Mouse (Mus musculus) heart, postnatal 0 days (tissue): ENCODE data around the gene Asf1b. TPM values are rescaled to one million over a fixed set of nuclear protein-coding genes. Genes with fewer than 3 reads are reported as not detected.

Experiments
- ATAC-seq: fragments of 200-750 bp; cut with Nextera tagmentation; 2 replicates; pipeline ENCODE4 v1.8.0; 2017; ENCODE audit warnings: low read depth, moderate number of reproducible peaks, moderate library complexity; ENCODE audit not compliant: insufficient read depth
- DNase-seq: peaks from one replicate; pipeline ENCODE4 v3.0.0-alpha.2; 2016; ENCODE audit warnings: low spot score
- H3K27ac ChIP-seq: fragments of 300-500 bp; sonication (generic); 2 replicates; pipeline ENCODE4 v1.5.1; 2014; ENCODE audit warnings: low read depth, mild to moderate bottlenecking
- H3K27me3 ChIP-seq: fragments of 300-500 bp; sonication (generic); 2 replicates; pipeline ENCODE4 v1.6.1; 2014; ENCODE audit warnings: low read length, mixed read lengths; ENCODE audit not compliant: control insufficient read depth, insufficient read depth
- H3K36me3 ChIP-seq: fragments of 300-500 bp; sonication (generic); replicated peaks from 2 replicates; pipeline ENCODE4 v1.6.1; 2014; ENCODE audit warnings: low read length, mixed read lengths; ENCODE audit not compliant: control insufficient read depth, insufficient read depth
- H3K4me1 ChIP-seq: fragments of 300-500 bp; sonication (generic); 2 replicates; pipeline ENCODE4 v1.6.1; 2014; ENCODE audit warnings: antibody characterized with exemption; ENCODE audit not compliant: control insufficient read depth, insufficient read depth
- H3K4me2 ChIP-seq: fragments of 300-500 bp; sonication (generic); 2 replicates; pipeline ENCODE4 v1.6.1; 2014; ENCODE audit warnings: low read depth, mild to moderate bottlenecking, low read length, moderate library complexity
- H3K4me3 ChIP-seq: fragments of 300-500 bp; sonication (generic); 2 replicates; pipeline ENCODE4 v1.5.1; 2014; ENCODE audit warnings: low read depth, low read length
- H3K9ac ChIP-seq: fragments of 300-500 bp; sonication (generic); replicated peaks from 2 replicates; pipeline ENCODE4 v1.6.1; 2014; ENCODE audit warnings: low read depth, low read length, mixed read lengths
- H3K9me3 ChIP-seq: fragments of 300-500 bp; sonication (generic); replicated peaks from 2 replicates; pipeline ENCODE4 v1.6.1; 2016; ENCODE audit warnings: low read length; ENCODE audit not compliant: control insufficient read depth
- CTCF ChIP-seq: IDR thresholded peaks from 2 replicates; pipeline ENCODE4 v1.5.1; 2016; ENCODE audit warnings: antibody characterized with exemption, control low read depth, low read depth
- EP300 ChIP-seq: IDR thresholded peaks from 2 replicates; pipeline ENCODE4 v1.6.1; 2016; ENCODE audit warnings: antibody characterized with exemption, low read depth
- WGBS: fragments of 180-500 bp; shearing (Covaris S2); extraction: QIAGEN DNeasy Blood & Tissue Kit; methylation state at CpG from one replicate; pipeline ENCODE4 v1.1.7; 2014; 5-methylcytosine and 5-hydroxymethylcytosine counted together
- microRNA counts: library from miRNA; unstranded; fragments of <30 nt; microRNA quantifications from one replicate; lab custom pipeline; 2015
- microRNA-seq: library from miRNA; unstranded; fragments of <30 nt; microRNA quantifications from one replicate; pipeline ENCODE4, GENCODE M21; 2016
- polyA plus RNA-seq: library from polyadenylated mRNA; unstranded; fragments of >200 nt; fragmentation: Nextera tagmentation; extraction: Ambion mirVana; gene quantifications from 2 replicates; pipeline ENCODE4 v1.2.1, GENCODE M21; 2015
- total RNA-seq: library from RNA; depleted of rRNA; stranded (reverse); fragments of >200 nt; gene quantifications from 2 replicates; pipeline ENCODE4 v1.2.3, GENCODE M21; 2014; ENCODE audit warnings: low replicate concordance; rRNA removed

Gene Asf1b
- total and polyA plus RNA-seq, 2 experiments from 2014 or later, result 19.2 to 109 TPM

DNA sequence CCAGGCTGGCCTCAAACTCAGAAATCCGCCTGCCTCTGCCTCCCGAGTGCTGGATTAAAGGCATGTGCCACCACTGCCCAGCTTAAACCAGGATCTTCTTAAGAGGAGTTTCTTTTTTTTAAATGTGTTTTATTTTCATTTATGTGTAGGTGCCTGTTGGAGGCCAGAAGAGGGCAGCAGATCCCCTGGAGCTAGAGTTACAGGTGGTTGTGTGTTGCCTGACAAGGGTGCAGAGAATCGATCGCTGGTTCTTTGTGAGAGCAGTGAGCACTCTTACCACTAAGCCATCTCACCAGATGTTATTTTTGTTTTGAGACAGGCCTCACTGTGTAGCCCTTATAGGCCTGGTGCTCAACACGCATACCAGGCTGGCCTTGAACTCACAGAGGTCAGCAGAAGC lies 60.5 kb downstream of the Asf1b start:
- Histone ChIP-seq H3K36me3 (no peaks in the 10 kb centered on the region), H3K4me1 (peaks cover 11% of the 10 kb centered on the region), H3K9ac (no peak overlapping the region), H3K4me2 (no peak overlapping the region), H3K4me3 (no peak overlapping the region), H3K9me3 (no peaks in the 10 kb centered on the region), H3K27me3 (peaks cover 28% of the 10 kb centered on the region), H3K27ac (no peak overlapping the region)
- ATAC-seq, result no peak
- 91% methylated on average over 5 of the region's 5 CpGs for WGBS
- TF ChIP-seq EP300, result no peak
- TF ChIP-seq CTCF, result no peak
- no peak for DNase-seq

- H3K27ac ChIP-seq, result no peak overlapping the region
- WGBS, result 79% methylated on average over 9 of the region's 9 CpGs
- no peak overlapping the region for H3K4me2 ChIP-seq
- TF ChIP-seq EP300, result no peak
- TF ChIP-seq CTCF, result no peak
- DNase-seq (no peak), ATAC-seq (no peak)
- H3K9me3 ChIP-seq, result no peaks in the 10 kb centered on the region
- H3K4me3 ChIP-seq, result no peak overlapping the region
- H3K9ac ChIP-seq, result no peak overlapping the region
- H3K27me3 ChIP-seq, result 0 out of 2 replicates have a peak, but pooled peaks cover 5% of the 10 kb centered on the region
- H3K36me3 ChIP-seq, result no peaks in the 10 kb centered on the region
- H3K4me1 ChIP-seq, result peaks cover 29% of the 10 kb centered on the region
Observed at GRCm38 (mm10) chr8:84019738-84020137, 64.4 kb downstream of the Asf1b start.

MicroRNAs within 50 kb of the gene (microRNA counts, 519-probe panel; counts per million panel counts)
- microRNA mmu-miR-1199 (lab: Ali Mortazavi, UCI), result not detected

Small RNA genes lying within 50 kb of the gene (microRNA-seq; reads per million reads assigned to microRNA genes)
- not detected for gene Gm44330
- gene Gm44450, result not detected
- gene Mir1199, result not detected
- gene Mir8111, result 4.1 reads per million, percentile 18 among the genes with 10 or more reads in this experiment

Other genes with a start within 250 kb of the Asf1b start
- 92.5 and 95.7 TPM in 2 replicates for gene Ddx39, start 240.3 kb upstream of the Asf1b start, total RNA-seq
- 75.5 and 79.3 TPM in 2 replicates for gene Ddx39, start 240.3 kb upstream of the Asf1b start, polyA plus RNA-seq
- gene Adgre5, start 214.2 kb upstream of the Asf1b start, total RNA-seq, result 46.4 and 51.2 TPM in 2 replicates
- gene Adgre5, start 214.2 kb upstream of the Asf1b start, polyA plus RNA-seq, result 35.3 and 35.8 TPM in 2 replicates
- 28.7 and 58.4 TPM in 2 replicates for gene Adgrl1, start 55.4 kb upstream of the Asf1b start, total RNA-seq
- gene Adgrl1, start 55.4 kb upstream of the Asf1b start, polyA plus RNA-seq, result 3.8 and 4.4 TPM in 2 replicates
- 0.08 and 1.3 TPM in 2 replicates for gene Gm10644, start 302 bp upstream of the Asf1b start, total RNA-seq
- 0.41 and 0.42 TPM in 2 replicates for gene Gm10644, start 302 bp upstream of the Asf1b start, polyA plus RNA-seq
- 246 and 345 TPM in 2 replicates for gene Prkaca, start 17.5 kb downstream of the Asf1b start, total RNA-seq
- gene Prkaca, start 17.5 kb downstream of the Asf1b start, polyA plus RNA-seq, result 305 and 312 TPM in 2 replicates
- 46.3 and 52.0 TPM in 2 replicates for gene Samd1, start 42.2 kb downstream of the Asf1b start, total RNA-seq
- 3.6 and 3.7 TPM in 2 replicates for gene Samd1, start 42.2 kb downstream of the Asf1b start, polyA plus RNA-seq
- not detected in 2 replicates for gene 1700067K01Rik, start 46.0 kb downstream of the Asf1b start, total RNA-seq
- 0.96 and 1.3 TPM in 2 replicates for gene 1700067K01Rik, start 46.0 kb downstream of the Asf1b start, polyA plus RNA-seq
- gene 2210011C24Rik, start 56.7 kb downstream of the Asf1b start, total RNA-seq, result 17.8 TPM in 1 of 2 replicates, not detected in the other
- gene 2210011C24Rik, start 56.7 kb downstream of the Asf1b start, polyA plus RNA-seq, result 0.48 and 0.88 TPM in 2 replicates
- not detected in 2 replicates for gene Palm3, start 66.0 kb downstream of the Asf1b start, total RNA-seq
- gene Palm3, start 66.0 kb downstream of the Asf1b start, polyA plus RNA-seq, result 0.33 and 0.41 TPM in 2 replicates
- 3.9 and 5.6 TPM in 2 replicates for gene Il27ra, start 87.1 kb downstream of the Asf1b start, total RNA-seq
- gene Il27ra, start 87.1 kb downstream of the Asf1b start, polyA plus RNA-seq, result 2.6 and 3.6 TPM in 2 replicates
- gene Rln3, start 89.5 kb downstream of the Asf1b start, total RNA-seq, result not detected in 2 replicates
- gene Rln3, start 89.5 kb downstream of the Asf1b start, polyA plus RNA-seq, result not detected in 2 replicates
- 1.3 and 3.8 TPM in 2 replicates for gene Gm10643, start 109.6 kb downstream of the Asf1b start, total RNA-seq
- gene Gm10643, start 109.6 kb downstream of the Asf1b start, polyA plus RNA-seq, result 1.0 and 1.7 TPM in 2 replicates
- 11.7 and 15.3 TPM in 2 replicates for gene Rfx1, start 111.3 kb downstream of the Asf1b start, total RNA-seq
- gene Rfx1, start 111.3 kb downstream of the Asf1b start, polyA plus RNA-seq, result 2.3 and 2.4 TPM in 2 replicates
- gene Dcaf15, start 149.3 kb downstream of the Asf1b start, total RNA-seq, result 16.1 and 29.3 TPM in 2 replicates
- 2.9 and 3.3 TPM in 2 replicates for gene Dcaf15, start 149.3 kb downstream of the Asf1b start, polyA plus RNA-seq
- not detected in 2 replicates for gene Podnl1, start 170.5 kb downstream of the Asf1b start, total RNA-seq
- gene Podnl1, start 170.5 kb downstream of the Asf1b start, polyA plus RNA-seq, result 0.04 TPM in 2 replicates
- gene Cc2d1a, start 192.4 kb downstream of the Asf1b start, total RNA-seq, result 13.1 and 17.1 TPM in 2 replicates
- 8.4 and 10.2 TPM in 2 replicates for gene Cc2d1a, start 192.4 kb downstream of the Asf1b start, polyA plus RNA-seq
- gene 4930432K21Rik, start 192.5 kb downstream of the Asf1b start, total RNA-seq, result 0.43 TPM in 1 of 2 replicates, not detected in the other
- 0.34 and 0.48 TPM in 2 replicates for gene 4930432K21Rik, start 192.5 kb downstream of the Asf1b start, polyA plus RNA-seq
- 1.4 TPM in 1 of 2 replicates, not detected in the other for gene Nanos3, start 229.7 kb downstream of the Asf1b start, total RNA-seq
- 4.6 and 6.0 TPM in 2 replicates for gene Nanos3, start 229.7 kb downstream of the Asf1b start, polyA plus RNA-seq